Mouse (Mus musculus) adrenal gland, postnatal 4 days (tissue): ENCODE measurements around the gene Avl9. TPM values are rescaled to one million over a fixed set of nuclear protein-coding genes. Genes with fewer than 3 reads are reported as not detected.

Source experiments
- DNase-seq, 2 experiments: peaks; one replicate each; pipeline ENCODE4 v3.0.0; 2021 to 2022; ENCODE audit warnings: low spot score in 2 of 2, mixed read lengths in 2 of 2
- long read RNA-seq, 2 experiments: library from polyadenylated mRNA; stranded (forward); transcript quantifications; one replicate each; pipeline ENCODE4 v2.0.0; 2021
- total RNA-seq, 2 experiments: library from RNA; stranded (reverse); gene quantifications; 2 replicates each; pipeline ENCODE4 v1.2.3; 2021

The Avl9 gene
- total RNA-seq = 10 to 100 TPM; 27.7 to 32.6 TPM
- long read RNA-seq, experiment 1, partial matches to known transcripts = 1 of 2 reads
- long read RNA-seq, experiment 1, other reads (novel, unspliced or antisense) = 1 of 2 reads
- long read RNA-seq, experiment 2, full-length matches to known transcripts = 5 of 7 reads
- long read RNA-seq, experiment 2, partial matches to known transcripts = 1 of 7 reads
- long read RNA-seq, experiment 2, other reads (novel, unspliced or antisense) = 1 of 7 reads

DNA sequence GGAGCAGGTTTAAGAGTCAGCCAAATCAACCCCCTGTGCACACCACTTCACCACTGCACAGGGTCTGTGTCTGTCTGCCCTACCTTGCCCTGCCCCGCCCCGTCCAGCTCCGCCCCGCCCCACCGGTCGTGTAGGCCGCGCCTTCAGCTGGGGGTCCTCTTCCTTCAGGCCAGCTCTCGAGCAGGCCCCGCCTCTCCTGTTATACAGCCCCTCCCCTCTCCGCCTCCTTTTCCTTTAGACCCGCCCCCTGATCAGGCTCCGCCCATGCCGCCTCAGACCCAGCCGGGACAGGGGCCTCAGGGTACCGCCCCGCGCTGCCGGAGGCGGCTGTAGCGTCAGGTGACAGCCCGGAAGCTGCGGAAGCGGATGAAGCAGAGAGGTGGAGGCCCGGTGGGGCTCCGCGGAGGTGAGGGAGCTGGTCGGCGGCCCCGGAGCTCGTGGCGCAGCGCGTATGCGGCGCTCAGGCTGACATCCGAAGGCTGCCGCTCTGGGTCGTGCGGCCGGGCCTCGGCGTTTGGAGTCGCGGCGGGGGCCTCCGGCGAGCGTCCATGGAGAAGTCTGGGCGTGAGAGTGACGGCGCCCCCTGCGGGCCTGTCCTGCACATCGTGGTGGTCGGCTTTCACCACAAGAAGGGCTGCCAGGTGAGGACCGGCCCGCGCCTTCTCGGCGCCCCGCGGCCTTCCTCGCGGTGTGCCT, at the start of gene Avl9:
Avl9 (plus strand) TSS at position 326 of the 696 bp plus-strand sequence.
- peak; percentile 87 to 97 for DNase-seq

DNA sequence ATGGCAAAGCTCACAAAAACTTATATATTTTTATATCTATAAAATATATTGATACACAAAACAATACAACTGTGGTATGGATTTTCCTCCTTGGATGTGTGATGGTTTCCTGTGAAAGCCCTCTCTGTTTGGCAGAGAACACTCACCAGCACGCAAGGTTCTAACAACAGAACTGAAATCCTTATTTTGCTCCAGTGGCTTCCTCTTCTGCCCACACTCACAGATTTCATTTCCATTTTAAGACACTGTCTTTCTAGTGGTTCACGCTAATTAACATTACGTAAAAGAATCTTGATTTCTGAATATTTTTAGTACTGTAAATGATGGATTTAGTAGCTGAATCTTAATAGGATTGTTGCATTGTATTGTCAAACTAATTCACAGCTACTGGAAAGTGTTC, 26.5 kb upstream of the Avl9 start:
- DNase-seq = no peak

- peak; percentile 11 to 25 for DNase-seq
These were observed 23.5 kb upstream of the Avl9 start for GRCm38 (mm10) chr6:56691205-56691604.

DNA sequence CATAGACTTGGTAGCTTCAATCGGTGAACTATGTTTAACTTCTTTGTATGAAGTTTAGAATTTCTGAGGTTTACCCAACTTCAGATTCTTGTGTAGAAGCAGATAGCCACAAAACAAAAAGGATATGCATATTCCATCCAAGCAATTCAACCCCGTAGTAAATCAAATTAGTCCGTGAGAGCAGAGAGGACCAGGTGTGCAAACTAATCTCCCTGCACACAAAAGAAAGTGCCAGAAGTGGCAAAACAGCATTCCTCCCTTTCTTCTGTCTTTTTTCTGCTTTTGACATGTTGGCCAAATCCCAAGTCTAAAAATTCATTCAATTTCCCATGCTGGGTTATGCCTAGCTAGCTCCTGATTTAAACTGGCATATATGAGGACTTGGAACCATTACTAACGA, 22.3 kb upstream of the Avl9 start:
- no peak for DNase-seq

GRCm38 (mm10) chr6:56703931-56704900, 10.5 kb upstream of the Avl9 start, which contains the start of gene Lsm5:
Gene Lsm5, minus strand, starts transcription at chr6:56704710.
- peak; percentile 51 to 66 for DNase-seq

- no peak for DNase-seq
These were observed 519 bp upstream of the Avl9 start for GRCm38 (mm10) chr6:56714186-56714573.

DNA sequence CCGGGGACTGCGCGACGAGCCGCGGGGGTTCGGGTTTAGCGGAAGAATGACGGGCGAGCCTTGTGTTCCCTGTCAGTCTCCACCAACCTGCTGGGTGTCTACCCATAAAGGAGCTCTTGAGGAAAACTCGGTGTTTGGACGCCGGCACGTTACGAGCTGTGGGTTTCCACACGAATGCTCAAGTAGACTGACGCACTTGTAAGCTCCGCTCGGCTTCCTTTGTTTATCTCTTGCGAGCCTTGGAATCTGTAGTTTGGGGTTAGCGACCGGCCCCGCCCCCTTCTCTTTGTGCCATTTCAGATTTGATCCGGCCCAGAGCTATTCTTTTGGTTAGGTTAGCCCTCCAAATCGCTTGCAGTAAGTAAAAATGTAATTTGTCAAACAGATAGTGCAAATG, 569 bp downstream of the Avl9 start:
- no peak for DNase-seq

- no peak for DNase-seq
These were observed 4.4 kb downstream of the Avl9 start for GRCm38 (mm10) chr6:56719071-56719470.

- DNase-seq = no peak
These were observed 6.2 kb downstream of the Avl9 start for GRCm38 (mm10) chr6:56720877-56721276.

DNA sequence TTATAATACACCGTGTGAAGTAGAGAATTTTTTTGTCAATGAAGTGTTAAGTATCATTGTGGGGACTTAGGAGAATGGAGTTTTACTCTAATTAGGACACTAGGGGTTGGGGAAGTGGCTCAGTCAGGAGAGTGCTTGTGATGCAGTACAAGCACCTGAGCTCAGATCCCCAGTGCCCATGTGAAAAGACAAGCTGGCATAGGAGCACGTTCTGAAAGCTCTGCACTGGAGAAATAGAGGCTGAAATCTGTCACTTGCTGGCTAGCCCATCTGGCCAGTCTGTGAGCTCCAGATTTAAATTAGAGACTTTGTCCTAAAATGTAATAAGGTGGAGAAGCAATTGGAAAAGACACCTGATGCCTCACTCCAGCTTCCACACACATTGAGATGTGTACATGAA, 17.8 kb downstream of the Avl9 start:
- no peak for DNase-seq

DNA sequence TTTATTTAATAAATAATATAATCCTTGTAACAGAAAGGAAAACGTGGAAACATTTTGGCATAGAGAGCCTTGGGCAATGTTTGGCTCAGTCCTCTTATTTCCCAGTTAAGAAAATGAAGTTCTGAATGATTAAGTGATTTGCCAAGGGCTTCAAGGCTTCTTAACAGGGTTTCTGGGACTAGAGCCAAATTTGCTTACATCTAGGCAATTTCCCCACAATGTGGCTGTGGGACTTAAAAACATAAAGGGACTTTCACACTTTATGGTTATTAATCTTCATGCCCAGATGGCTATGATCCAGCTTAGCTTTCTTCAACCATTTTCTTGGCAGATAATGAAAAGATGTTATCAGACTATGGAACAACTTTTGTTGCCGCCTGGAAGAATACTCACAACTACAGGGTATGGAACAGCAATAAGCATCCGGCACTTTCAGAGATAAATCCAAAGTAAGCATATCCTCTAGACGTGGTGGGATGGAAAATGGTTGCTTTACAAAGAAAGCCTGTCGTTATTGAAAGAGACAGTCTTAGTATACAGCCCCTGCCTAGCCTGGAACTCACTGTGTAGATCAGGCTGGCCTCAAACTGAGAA, 31.3 kb downstream of the Avl9 start:
- no peak for DNase-seq

- DNase-seq = no peak
These were observed 39.0 kb downstream of the Avl9 start for GRCm38 (mm10) chr6:56753719-56754118.

DNA sequence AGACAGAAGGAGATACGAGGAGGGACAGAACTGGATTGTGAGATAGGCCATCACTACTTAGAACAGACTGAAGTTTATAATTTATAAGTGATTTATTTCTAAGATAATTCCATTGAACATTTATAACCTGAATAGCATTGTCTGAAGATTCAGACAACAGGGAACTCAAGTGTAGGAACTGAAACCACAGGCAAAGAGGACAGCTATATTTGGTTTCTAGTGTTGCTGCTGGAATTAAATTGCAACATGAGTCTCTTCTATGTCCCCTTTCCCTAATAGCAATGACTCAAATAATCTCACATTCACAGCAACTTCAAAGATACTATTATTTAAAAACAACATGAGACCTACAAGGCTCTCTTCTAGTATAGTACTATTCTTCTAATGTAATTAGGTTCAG, 41.4 kb downstream of the Avl9 start:
- no peak for DNase-seq

- no peak for DNase-seq
These were observed 44.6 kb downstream of the Avl9 start for GRCm38 (mm10) chr6:56759324-56759723.

DNA sequence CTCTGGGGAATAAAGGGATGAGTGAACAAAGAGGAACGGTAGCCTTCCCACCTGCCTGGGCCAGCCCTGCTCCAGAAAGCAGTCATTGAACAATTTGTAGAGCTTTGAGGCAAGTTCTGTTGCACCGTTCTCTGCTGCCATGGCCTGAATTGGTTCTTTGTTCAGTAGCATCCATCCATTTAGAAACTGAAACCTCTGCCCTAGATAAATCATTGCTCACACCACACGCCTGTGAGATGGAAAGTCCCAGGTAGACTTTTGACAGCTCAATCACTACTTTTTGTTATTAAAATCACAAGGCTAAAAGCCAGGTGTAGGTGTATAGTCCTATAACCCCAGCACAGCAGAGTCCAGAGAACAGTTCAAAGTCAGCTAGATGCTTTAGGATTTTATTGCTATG, 50.6 kb downstream of the Avl9 start:
- DNase-seq = no peak

DNA sequence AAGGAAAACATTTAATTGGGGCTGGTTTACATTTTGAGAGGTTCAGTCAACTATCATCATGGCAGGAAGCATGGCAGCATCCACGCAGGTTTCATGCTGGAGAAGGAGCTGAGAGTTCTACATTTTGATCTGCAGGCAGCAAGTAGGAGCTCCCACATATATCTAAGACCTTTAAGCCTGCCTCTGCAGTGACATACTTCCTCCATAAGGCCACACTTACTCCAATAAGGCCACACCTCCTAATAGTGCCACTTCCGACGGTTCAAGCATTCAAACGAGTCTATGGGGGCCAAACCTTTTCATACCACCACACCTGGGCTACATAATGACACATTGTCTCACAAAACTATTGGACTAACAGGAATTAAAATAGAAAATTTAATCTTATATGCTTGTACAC, 51.0 kb downstream of the Avl9 start:
- no peak for DNase-seq

DNA sequence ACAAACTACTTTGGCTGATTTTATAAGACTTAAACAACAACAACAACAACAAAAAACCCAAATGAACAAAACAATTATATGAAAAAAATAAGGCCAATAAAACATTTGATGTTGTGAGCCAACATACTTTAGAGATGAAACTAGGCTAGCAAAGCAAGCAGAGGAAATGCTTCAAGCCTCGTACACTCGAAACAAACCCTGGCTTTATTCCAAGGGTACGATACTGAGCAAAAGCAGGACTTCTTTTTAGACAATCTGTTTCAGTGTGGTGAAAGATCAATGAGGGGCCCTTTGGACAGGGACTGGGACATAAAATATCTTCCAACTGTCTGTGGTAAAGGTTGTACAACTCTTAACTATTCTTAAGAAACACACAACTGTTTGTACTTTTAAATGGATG, 61.1 kb downstream of the Avl9 start:
- no peak for DNase-seq

GRCm38 (mm10) chr6:56779636-56780035, 64.9 kb downstream of the Avl9 start:
- no peak for DNase-seq

DNA sequence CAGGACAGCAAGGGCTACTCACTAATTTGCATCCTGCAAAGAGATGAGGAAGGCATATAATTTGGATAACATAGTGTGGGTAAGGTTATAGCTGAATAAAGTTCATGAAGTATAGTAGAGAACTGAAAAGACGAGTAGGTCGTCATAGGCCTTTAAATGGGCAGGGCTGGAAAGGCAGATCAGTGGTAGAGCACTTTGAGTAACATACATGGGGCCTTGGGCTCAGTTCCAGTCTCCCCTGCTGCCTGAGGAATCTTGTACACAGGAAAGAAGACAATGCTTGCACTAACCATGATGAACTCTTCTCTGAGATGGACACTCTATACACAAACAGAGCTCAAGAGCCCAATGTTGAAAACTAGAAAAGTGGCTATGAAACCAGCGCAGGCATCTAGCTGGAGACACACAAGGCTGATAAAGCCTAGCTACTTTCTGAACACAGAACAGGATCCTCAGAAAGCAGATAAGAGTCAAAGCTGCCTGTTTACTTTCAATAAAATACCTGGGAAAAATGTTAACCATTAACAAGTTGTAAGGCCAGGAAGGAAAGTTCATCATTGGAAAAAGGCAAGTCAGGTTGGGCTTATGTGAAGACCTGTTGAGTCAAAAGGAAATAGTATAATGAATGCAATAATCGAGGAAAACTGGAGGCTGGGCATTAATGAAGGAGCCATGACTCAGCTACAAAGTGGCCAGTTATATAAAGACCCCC, 69.0 kb downstream of the Avl9 start:
- DNase-seq = no peak

DNA sequence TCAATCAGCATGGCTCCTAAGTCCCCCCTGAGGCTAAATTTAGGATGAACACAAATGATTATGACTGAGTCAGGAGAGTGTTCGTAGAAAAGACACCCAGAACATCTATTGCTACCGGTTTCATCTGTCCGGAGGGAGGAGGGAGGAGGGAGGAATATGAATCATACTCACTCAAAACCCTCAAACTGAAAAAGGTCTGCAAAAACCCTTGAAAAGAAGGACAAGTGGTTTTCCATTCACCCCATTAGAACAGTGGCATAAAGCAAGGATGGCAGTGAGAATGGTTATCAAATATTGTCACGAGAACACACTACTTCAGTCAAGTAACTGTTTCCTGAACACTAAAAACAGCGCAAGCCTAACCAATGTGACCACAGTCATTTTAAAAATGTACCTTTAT, 70.4 kb downstream of the Avl9 start:
- DNase-seq = no peak

GRCm38 (mm10) chr6:56787668-56788067, 73.0 kb downstream of the Avl9 start:
- DNase-seq = no peak
